Mouse (Mus musculus): ENCODE data around the gene Ttll3.

The Ttll3 gene

GRCm38 (mm10) chr6:113388960-113389359 lies at the start of gene Ttll3:
Gene Ttll3, plus strand, starts transcription at chr6:113389260.
- DNase-seq (ENCODE audit: extremely low spot score, low read depth, low spot score): no peak

- no peak for DNase-seq (ENCODE audit: extremely low spot score, low read depth, low spot score)
These were observed 47.5 kb upstream of the Ttll3 start for GRCm38 (mm10) chr6:113341574-113341973.

- DNase-seq (ENCODE audit: extremely low spot score, low read depth, low spot score): no peak
These were observed 46.8 kb upstream of the Ttll3 start for GRCm38 (mm10) chr6:113342297-113342696.

GRCm38 (mm10) chr6:113343177-113344092 lies 45.6 kb upstream of the Ttll3 start, which contains the start of gene Camk1:
Gene Camk1, minus strand, starts transcription at chr6:113343984.
- DNase-seq (ENCODE audit: extremely low spot score, low read depth, low spot score): no peak

- no peak for DNase-seq (ENCODE audit: extremely low spot score, low read depth, low spot score)
These were observed 44.7 kb upstream of the Ttll3 start for GRCm38 (mm10) chr6:113344321-113344720.

- DNase-seq (ENCODE audit: extremely low spot score, low read depth, low spot score): no peak
These were observed 42.2 kb upstream of the Ttll3 start for GRCm38 (mm10) chr6:113346897-113347296.

GRCm38 (mm10) chr6:113350538-113350937 lies 38.5 kb upstream of the Ttll3 start:
- no peak for DNase-seq (ENCODE audit: extremely low spot score, low read depth, low spot score)

GRCm38 (mm10) chr6:113351161-113351560 lies 37.9 kb upstream of the Ttll3 start:
- DNase-seq (ENCODE audit: extremely low spot score, low read depth, low spot score): no peak

- no peak for DNase-seq (ENCODE audit: extremely low spot score, low read depth, low spot score)
These were observed 37.4 kb upstream of the Ttll3 start for GRCm38 (mm10) chr6:113351653-113352052.

- no peak for DNase-seq (ENCODE audit: extremely low spot score, low read depth, low spot score)
These were observed 36.2 kb upstream of the Ttll3 start for GRCm38 (mm10) chr6:113352820-113353219.

- DNase-seq (ENCODE audit: extremely low spot score, low read depth, low spot score): no peak
These were observed 35.4 kb upstream of the Ttll3 start for GRCm38 (mm10) chr6:113353696-113354095.

- DNase-seq (ENCODE audit: extremely low spot score, low read depth, low spot score): no peak
These were observed 27.6 kb upstream of the Ttll3 start for GRCm38 (mm10) chr6:113361476-113361875.

GRCm38 (mm10) chr6:113362241-113362640 lies 26.8 kb upstream of the Ttll3 start:
- no peak for DNase-seq (ENCODE audit: extremely low spot score, low read depth, low spot score)

GRCm38 (mm10) chr6:113364518-113365135 lies 24.4 kb upstream of the Ttll3 start:
- no peak for DNase-seq (ENCODE audit: extremely low spot score, low read depth, low spot score)

- DNase-seq (ENCODE audit: extremely low spot score, low read depth, low spot score): no peak
These were observed 22.4 kb upstream of the Ttll3 start for GRCm38 (mm10) chr6:113366639-113367038.

GRCm38 (mm10) chr6:113367574-113367973 lies 21.5 kb upstream of the Ttll3 start:
- no peak for DNase-seq (ENCODE audit: extremely low spot score, low read depth, low spot score)

GRCm38 (mm10) chr6:113368124-113368523 lies 20.9 kb upstream of the Ttll3 start:
- DNase-seq (ENCODE audit: extremely low spot score, low read depth, low spot score): no peak

- DNase-seq (ENCODE audit: extremely low spot score, low read depth, low spot score): no peak
These were observed 20.5 kb upstream of the Ttll3 start for GRCm38 (mm10) chr6:113368577-113368976.

- DNase-seq (ENCODE audit: extremely low spot score, low read depth, low spot score): no peak
These were observed 18.7 kb upstream of the Ttll3 start for GRCm38 (mm10) chr6:113370194-113370929.

- DNase-seq (ENCODE audit: extremely low spot score, low read depth, low spot score): no peak
These were observed 15.6 kb upstream of the Ttll3 start for GRCm38 (mm10) chr6:113373491-113373890.

GRCm38 (mm10) chr6:113377172-113377495 lies 11.9 kb upstream of the Ttll3 start:
- peak; percentile 6 for DNase-seq (ENCODE audit: extremely low spot score, low read depth, low spot score)

Measured in hindlimb bud, embryonic 11.5 days (tissue).